Mouse (Mus musculus) E14TG2a.4 (cell line): ENCODE data around the gene Ccdc9.
"Not testable (repeated sequence)": the region's sequence is repeated elsewhere in the genome, so short reads cannot be mapped to it uniquely, and the experiment has no call there.

Source experiments
- H3K27me3 ChIP-seq: 2 replicates; pipeline ENCODE4 v1.6.1; 2014; ENCODE audit warnings: low read length, control low read depth; ENCODE audit not compliant: insufficient read depth
- H3K36me3 ChIP-seq: 2 replicates; pipeline ENCODE4 v1.6.1; 2014; ENCODE audit warnings: low read length, control low read depth; ENCODE audit not compliant: insufficient read depth
- H3K4me1 ChIP-seq: replicated peaks from 2 replicates; pipeline ENCODE4 v1.6.1; 2014; ENCODE audit warnings: low read depth, low read length, control low read depth
- H3K4me3 ChIP-seq: replicated peaks from 2 replicates; pipeline ENCODE4 v1.5.1; 2014; ENCODE audit warnings: mild to moderate bottlenecking, low read length
- H3K9me3 ChIP-seq: 2 replicates; pipeline ENCODE4 v1.6.1; 2014; ENCODE audit warnings: low read length, control low read depth
- CTCF ChIP-seq: conservative IDR thresholded peaks from 2 replicates; pipeline ENCODE4 v1.5.1; 2014; ENCODE audit warnings: low read length
- NANOG ChIP-seq: IDR thresholded peaks from 2 replicates; pipeline ENCODE4 v1.6.1; 2014; ENCODE audit warnings: borderline replicate concordance, low read length, mixed read lengths
- POU5F1 ChIP-seq: IDR thresholded peaks from 2 replicates; pipeline ENCODE4 v1.6.1; 2014; ENCODE audit warnings: low read length, borderline replicate concordance

Gene Ccdc9

GRCm38 (mm10) chr7:16265856-16266255, 20.7 kb downstream of the Ccdc9 start:
- Histone ChIP-seq H3K9me3 (peaks cover 22% of the 10 kb centered on the region), H3K4me3 (no peak overlapping the region), H3K4me1 (no peaks in the 10 kb centered on the region), H3K36me3 (no peaks in the 10 kb centered on the region), H3K27me3 (peaks cover 22% of the 10 kb centered on the region)
- TF ChIP-seq NANOG (no peak), POU5F1 (no peak), CTCF (no peak)

GRCm38 (mm10) chr7:16263843-16264242, 22.8 kb downstream of the Ccdc9 start:
- peaks cover 22% of the 10 kb centered on the region for H3K9me3 ChIP-seq
- no peaks in the 10 kb centered on the region for H3K36me3 ChIP-seq
- no peaks in the 10 kb centered on the region for H3K4me1 ChIP-seq
- H3K4me3 ChIP-seq = no peak overlapping the region
- no peak for TF ChIP-seq NANOG
- H3K27me3 ChIP-seq = peaks cover 11% of the 10 kb centered on the region; the same call in 1 of the 2 replicates

GRCm38 (mm10) chr7:16263015-16263787, 23.4 kb downstream of the Ccdc9 start:
- Histone ChIP-seq H3K4me3 (no peak overlapping the region), H3K27me3 (peaks cover 9% of the 10 kb centered on the region; the same call in 1 of the 2 replicates), H3K9me3 (peaks cover 22% of the 10 kb centered on the region), H3K36me3 (no peaks in the 10 kb centered on the region), H3K4me1 (no peaks in the 10 kb centered on the region)
- peak; percentile 72 for TF ChIP-seq CTCF
- no peak for TF ChIP-seq NANOG

DNA sequence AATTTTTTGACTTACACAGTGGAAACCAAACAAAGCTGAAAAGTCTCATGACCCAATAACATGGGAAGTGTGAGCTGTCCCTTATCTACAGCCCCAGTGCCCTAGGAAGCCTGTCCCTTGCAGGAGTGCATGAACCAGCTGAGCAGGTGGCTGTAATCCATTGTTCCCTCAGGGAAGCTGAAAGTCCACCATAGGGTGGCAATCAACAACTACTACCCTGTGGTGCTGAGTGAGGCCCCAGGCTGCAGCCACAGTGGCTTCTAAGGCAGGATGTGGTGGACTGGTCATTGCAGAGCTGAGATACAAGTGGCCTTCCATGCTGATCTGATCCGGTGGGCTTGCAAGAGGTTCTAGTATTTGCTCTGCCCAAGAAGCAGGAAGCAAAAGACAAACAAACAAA, 25.5 kb downstream of the Ccdc9 start:
- H3K36me3 ChIP-seq = no peaks in the 10 kb centered on the region
- peaks cover 6% of the 10 kb centered on the region; the same call in 1 of the 2 replicates for H3K27me3 ChIP-seq
- H3K4me1 ChIP-seq = no peaks in the 10 kb centered on the region
- no peak overlapping the region for H3K4me3 ChIP-seq
- TF ChIP-seq NANOG (no peak), CTCF (no peak), POU5F1 (no peak)
- peaks cover 22% of the 10 kb centered on the region for H3K9me3 ChIP-seq

DNA sequence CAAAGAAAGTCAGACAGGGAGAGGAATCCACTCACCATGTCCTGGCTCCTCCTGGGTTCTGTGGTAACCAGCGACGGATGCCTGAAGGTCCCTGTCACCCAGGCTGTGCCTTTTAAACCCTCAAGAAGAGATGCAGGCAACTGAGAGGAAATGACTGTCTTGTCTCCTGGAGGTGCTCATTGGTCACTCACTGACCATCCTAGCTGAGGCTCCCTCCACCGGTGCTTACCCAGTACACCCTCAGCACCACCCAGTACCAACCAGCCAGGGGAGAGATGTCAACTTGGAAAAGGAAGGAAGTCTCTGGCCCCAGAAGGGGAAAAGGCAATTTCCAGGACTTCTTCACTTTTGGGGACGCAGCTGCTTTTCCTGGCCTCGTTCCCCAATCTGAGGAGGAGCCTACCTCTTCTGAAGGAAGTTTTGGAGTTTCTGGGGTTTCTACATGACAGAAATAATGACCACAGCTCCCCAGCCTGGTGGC, 27.4 kb downstream of the Ccdc9 start, which contains the start of gene C5ar1:
TSS of gene C5ar1 (minus strand) at position 431 of the 481 bp plus-strand sequence.
- Histone ChIP-seq H3K36me3 (no peaks in the 10 kb centered on the region), H3K4me3 (no peak within 1 kb of the TSS), H3K27me3 (peaks cover 6% of the 10 kb centered on the region; the same call in 1 of the 2 replicates), H3K9me3 (peaks cover 5% of the 10 kb centered on the region), H3K4me1 (no peaks in the 10 kb centered on the region)
- no peak for TF ChIP-seq CTCF
- TF ChIP-seq NANOG = no peak
- TF ChIP-seq POU5F1 = no peak

- Histone ChIP-seq H3K4me1 (no peaks in the 10 kb centered on the region), H3K36me3 (no peaks in the 10 kb centered on the region), H3K4me3 (no peak overlapping the region), H3K9me3 (no peaks in the 10 kb centered on the region), H3K27me3 (peaks cover 6% of the 10 kb centered on the region; the same call in 1 of the 2 replicates)
- TF ChIP-seq NANOG = no peak
These were observed 28.8 kb downstream of the Ccdc9 start for GRCm38 (mm10) chr7:16257830-16258229.

DNA sequence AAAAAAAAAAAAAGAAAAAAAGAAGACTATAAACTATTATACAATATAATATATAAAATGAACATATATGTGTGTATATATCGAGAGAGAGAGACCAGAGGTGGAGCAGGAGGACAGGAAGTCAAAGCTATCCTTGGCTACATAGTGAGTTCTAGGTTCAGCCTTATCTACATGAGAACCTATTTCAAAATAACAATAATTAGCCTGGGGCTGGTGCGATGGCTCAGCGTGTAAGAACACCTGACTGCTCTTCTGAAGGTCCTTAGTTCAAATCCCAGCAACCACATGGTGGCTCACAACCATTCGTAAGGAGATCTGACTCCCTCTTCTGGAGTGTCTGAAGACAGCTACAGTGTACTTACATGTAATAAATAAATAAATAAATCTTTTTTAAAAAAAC, 30.6 kb downstream of the Ccdc9 start:
- not testable (repeated sequence) for H3K36me3 ChIP-seq, H3K4me3 ChIP-seq, H3K9me3 ChIP-seq, H3K27me3 ChIP-seq, H3K4me1 ChIP-seq

DNA sequence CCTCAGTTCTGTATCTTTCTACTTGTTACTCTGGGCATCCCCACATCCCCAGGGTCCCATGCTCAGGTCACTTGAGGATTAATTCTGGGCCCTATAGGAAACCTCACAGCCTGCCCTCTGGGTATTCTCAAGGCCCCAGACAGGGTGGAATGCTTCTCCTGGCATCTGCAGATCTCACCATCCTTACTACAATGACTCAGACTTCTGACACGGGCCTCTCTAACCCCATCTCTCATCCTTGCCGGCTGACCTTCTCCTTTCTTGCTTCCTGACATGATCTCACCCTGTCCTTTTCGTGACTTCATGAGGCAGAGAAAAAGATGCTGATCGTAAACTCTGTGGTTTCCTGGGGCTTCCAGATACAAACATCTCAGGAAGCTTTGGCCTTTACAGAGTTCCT, 32.4 kb downstream of the Ccdc9 start:
- no peaks in the 10 kb centered on the region for H3K36me3 ChIP-seq
- no peaks in the 10 kb centered on the region for H3K4me1 ChIP-seq
- H3K27me3 ChIP-seq = 0 out of 2 replicates have a peak, but pooled peaks cover 3% of the 10 kb centered on the region
- TF ChIP-seq POU5F1 (no peak), NANOG (no peak), CTCF (no peak)
- H3K4me3 ChIP-seq = no peak overlapping the region
- H3K9me3 ChIP-seq = no peaks in the 10 kb centered on the region

DNA sequence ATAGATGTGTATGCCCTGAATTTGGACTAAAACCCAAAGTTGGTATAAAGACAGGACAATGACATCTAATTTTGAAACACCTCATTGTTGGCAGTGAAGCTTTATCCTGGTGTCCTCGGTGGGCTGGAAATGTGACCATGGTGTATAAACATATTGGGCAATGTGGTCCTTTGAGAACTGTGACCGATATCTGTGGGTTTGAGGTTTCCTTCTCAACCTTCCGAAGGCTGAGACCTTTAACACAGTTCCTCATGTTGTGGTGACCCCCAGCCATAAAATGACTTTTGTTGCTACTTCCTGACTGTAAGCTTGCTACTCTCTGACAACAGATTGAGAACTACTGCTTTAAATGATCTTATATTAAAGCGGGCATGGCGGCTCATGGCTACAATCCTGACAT, 35.9 kb downstream of the Ccdc9 start:
- Histone ChIP-seq H3K4me3 (no peak overlapping the region), H3K4me1 (peaks cover 10% of the 10 kb centered on the region), H3K9me3 (no peaks in the 10 kb centered on the region), H3K36me3 (no peaks in the 10 kb centered on the region), H3K27me3 (0 out of 2 replicates have a peak, but pooled peaks cover 3% of the 10 kb centered on the region)
- TF ChIP-seq NANOG = no peak
- no peak for TF ChIP-seq CTCF
- TF ChIP-seq POU5F1 = no peak
